Mouse (Mus musculus) liver, embryonic 14.5 days (tissue): Measurements from ENCODE around the gene Cdh8.

Experiments used
- CTCF ChIP-seq: IDR thresholded peaks from 2 replicates; pipeline ENCODE4 v1.5.1; 2016; ENCODE audit warnings: antibody characterized with exemption, low read depth, control low read depth
- EP300 ChIP-seq: IDR thresholded peaks from 2 replicates; pipeline ENCODE4 v1.6.1; 2016; ENCODE audit warnings: antibody characterized with exemption, low read depth

DNA sequence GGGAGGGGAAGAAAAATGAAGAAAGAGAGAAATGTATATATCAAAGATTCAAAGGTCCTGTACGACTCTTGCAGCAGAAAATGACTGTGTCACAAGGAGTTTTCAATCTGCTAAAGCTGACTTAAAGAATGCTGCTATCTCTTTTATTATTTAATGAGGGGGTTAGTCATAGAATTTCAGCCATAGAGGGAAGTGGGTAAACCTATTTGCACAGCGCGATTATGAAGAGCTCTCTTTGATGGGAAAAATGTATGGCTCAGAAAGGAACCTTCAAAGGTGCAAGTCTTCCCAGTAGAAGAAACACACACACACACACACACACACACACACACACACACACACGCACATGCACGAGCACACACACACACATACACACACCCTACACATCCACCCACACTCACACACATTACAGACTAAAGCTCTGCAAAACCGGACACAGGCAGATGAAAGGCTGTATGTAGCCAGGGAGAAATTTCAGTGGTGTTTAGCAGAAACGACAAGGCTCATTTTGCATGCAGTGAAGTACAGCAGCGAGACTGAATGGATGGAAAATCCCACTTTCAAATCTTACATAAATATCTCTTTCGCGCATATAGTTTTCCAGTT is 2.3 kb downstream of the Cdh8 start:
- TF ChIP-seq CTCF (no peak), EP300 (no peak)
